Mouse (Mus musculus) megakaryocyte, embryonic 14.5 days (primary cell): ENCODE measurements around the gene Nbas. TPM values are rescaled to one million over a fixed set of nuclear protein-coding genes. Genes with fewer than 3 reads are reported as not detected.

Source experiments
- H3K27me3 ChIP-seq: replicated peaks from 2 replicates; pipeline ENCODE3; 2012; ENCODE audit warnings: inconsistent platforms
- H3K36me3 ChIP-seq: replicated peaks from 2 replicates; pipeline ENCODE3; 2012; ENCODE audit warnings: low read length, inconsistent platforms, mixed read lengths
- H3K4me1 ChIP-seq: 2 replicates; pipeline ENCODE4 v1.6.1; 2012; ENCODE audit warnings: inconsistent platforms
- H3K4me3 ChIP-seq: replicated peaks from 2 replicates; pipeline ENCODE3; 2012; ENCODE audit warnings: moderate library complexity, mild to moderate bottlenecking, inconsistent platforms
- H3K9me3 ChIP-seq: 2 replicates; pipeline ENCODE4 v1.6.1; 2012; ENCODE audit warnings: inconsistent platforms
- FLI1 ChIP-seq: IDR thresholded peaks from 2 replicates; pipeline ENCODE4 v1.6.1; 2012; ENCODE audit warnings: low read length, inconsistent platforms, mixed read lengths
- GATA1 ChIP-seq: IDR thresholded peaks from 3 replicates; pipeline ENCODE4 v1.6.1; 2012; ENCODE audit warnings: mixed read lengths, low read length, inconsistent platforms, borderline replicate concordance
- polyA plus RNA-seq: library from polyadenylated mRNA; stranded (reverse); fragments of >175 nt; gene quantifications from 2 replicates; pipeline ENCODE4 v1.2.3, GENCODE M21; 2012; ENCODE audit warnings: low replicate concordance; ENCODE audit not compliant: insufficient read depth

The Nbas gene
- polyA plus RNA-seq, 1 experiment = 7.9 TPM

DNA sequence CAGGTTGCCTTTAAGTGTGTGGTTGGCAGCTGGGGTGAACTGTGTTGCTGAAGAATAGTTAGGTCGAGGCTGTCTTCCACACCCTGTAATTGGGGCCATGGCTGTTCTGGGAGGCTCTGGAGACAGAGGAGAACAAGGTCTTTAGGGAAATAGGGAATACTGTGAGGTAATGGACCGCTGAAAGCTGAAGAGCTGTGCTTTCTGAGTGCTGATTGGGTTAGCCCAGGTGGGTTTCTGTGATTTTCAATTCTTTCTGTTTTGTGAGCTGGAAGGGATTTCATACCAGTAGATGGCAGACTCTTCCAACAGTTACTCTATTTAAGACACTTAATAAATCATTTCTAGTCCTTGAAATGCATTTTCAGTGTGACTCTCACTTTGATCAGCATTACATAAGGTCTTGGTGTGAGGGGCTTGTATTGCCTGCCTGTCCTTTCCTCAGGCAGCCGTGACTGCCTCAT is 24.5 kb downstream of the Nbas start:
- peaks cover 62% of the 10 kb centered on the region for H3K36me3 ChIP-seq
- no peak for TF ChIP-seq FLI1
- no peak for TF ChIP-seq GATA1
- H3K27me3 ChIP-seq = no peaks in the 10 kb centered on the region
- H3K9me3 ChIP-seq = no peaks in the 10 kb centered on the region
- peaks cover 17% of the 10 kb centered on the region for H3K4me1 ChIP-seq
- H3K4me3 ChIP-seq = no peak overlapping the region

DNA sequence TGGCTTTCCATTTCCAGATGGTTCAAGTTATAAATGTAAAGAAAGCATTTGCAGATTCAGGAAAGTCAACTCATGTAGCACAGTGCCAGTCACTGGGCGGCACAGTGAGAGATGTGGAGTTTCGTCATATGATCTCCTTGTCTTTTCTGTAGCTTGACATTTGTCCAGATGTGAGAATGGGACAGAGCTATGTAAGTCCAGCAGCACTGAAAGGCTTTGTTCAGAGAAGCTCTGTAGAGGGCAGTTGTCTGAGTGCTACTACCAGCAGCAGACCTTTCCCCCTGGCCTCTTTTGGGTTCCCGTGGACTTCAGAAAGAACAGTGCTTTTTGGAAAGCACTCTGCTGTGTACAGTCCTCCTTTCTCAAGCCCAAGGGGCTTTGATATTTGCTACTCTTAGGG is 34.1 kb downstream of the Nbas start:
- no peaks in the 10 kb centered on the region for H3K9me3 ChIP-seq
- peaks cover 57% of the 10 kb centered on the region for H3K36me3 ChIP-seq

DNA sequence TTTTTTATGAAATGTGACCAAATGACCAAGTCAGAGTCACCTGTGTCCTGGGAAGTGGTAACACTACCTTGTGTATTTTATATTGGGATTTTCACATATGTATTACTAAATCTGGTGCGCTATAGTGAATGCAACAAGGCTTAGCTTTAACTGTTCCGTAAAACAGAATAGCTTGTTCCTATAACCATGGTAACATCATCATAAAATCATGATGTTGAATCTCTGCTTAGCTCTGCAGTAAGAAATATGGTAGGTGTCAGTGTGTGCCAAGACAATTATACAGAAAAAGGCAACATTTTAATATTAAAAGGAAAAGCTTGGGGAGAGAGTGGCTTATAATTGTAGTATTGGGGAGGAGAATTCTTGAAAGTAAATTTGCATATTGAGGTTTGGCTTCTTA is 45.0 kb downstream of the Nbas start:
- Histone ChIP-seq H3K4me1 (peaks cover 17% of the 10 kb centered on the region), H3K9me3 (no peaks in the 10 kb centered on the region), H3K36me3 (peaks cover 50% of the 10 kb centered on the region), H3K27me3 (no peaks in the 10 kb centered on the region), H3K4me3 (no peak overlapping the region)
- TF ChIP-seq GATA1 (no peak), FLI1 (no peak)

More for the DNA sequence above, 34.1 kb downstream of the Nbas start:
- Histone ChIP-seq H3K4me3 (no peak overlapping the region), H3K4me1 (peaks cover 13% of the 10 kb centered on the region), H3K27me3 (no peaks in the 10 kb centered on the region)
- TF ChIP-seq GATA1 = no peak
- no peak for TF ChIP-seq FLI1

DNA sequence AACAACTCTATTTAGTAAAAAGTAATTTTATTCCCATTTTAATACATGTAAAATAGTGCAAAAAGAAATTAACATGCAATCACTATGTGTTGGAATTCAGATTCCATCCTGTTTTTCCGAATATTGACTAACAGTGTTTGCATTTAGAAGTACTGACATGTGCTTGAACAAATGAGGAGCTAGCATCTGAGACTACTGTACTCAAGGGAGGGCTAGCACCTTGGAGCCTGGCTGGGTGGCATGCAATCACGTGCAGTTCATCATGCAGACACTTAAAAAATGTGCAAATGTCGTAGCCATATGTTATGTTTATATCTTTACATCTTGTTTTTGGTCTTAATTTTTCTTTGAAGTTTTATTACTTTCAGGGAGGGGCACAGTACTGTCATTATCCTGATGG is 45.5 kb downstream of the Nbas start:
- Histone ChIP-seq H3K27me3 (no peaks in the 10 kb centered on the region), H3K4me3 (no peak overlapping the region), H3K36me3 (peaks cover 48% of the 10 kb centered on the region), H3K9me3 (no peaks in the 10 kb centered on the region), H3K4me1 (peaks cover 17% of the 10 kb centered on the region)
- TF ChIP-seq FLI1 = no peak
- no peak for TF ChIP-seq GATA1

DNA sequence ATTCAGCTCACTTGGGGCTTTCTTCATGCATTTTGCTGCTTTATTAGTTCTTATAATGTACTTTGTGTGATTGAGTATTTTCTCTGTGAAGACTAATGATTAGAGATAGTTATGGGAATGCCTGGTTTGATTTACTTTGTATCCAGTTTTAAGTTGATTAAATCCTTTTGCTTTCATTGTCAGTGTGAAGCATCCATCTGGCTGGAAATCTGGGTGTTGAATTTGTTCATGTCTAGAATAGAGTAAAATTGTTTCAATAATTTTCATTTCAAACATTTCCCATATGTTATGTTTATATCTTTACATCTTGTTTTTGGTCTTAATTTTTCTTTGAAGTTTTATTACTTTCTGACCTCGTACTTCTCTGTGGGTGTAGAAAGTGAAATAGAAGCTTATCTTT is 46.1 kb downstream of the Nbas start:
- H3K27me3 ChIP-seq = no peaks in the 10 kb centered on the region

DNA sequence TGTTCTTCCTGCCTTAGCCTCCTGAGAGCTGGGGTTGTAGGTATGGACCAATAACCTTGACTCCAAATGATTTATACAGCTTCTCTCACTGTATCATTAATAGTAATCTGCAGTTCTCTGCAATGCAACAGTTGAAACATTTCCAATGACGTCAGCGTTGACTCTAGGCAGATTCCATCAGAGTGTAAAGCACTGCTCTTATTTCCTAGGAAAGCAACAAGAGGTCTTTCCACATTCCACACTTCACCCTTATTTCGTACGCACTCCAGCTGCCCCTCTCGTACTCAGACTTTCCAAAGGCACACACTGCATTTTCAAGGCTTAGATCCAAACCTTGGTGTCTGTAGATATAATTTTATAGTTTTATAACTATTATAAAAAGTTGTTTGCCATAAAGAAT is 73.6 kb downstream of the Nbas start:
- Histone ChIP-seq H3K4me3 (no peak overlapping the region), H3K36me3 (peaks cover 37% of the 10 kb centered on the region), H3K4me1 (no peaks in the 10 kb centered on the region), H3K27me3 (no peaks in the 10 kb centered on the region), H3K9me3 (no peaks in the 10 kb centered on the region)
- TF ChIP-seq FLI1 (no peak), GATA1 (no peak)

More for the DNA sequence above, 46.1 kb downstream of the Nbas start:
- TF ChIP-seq GATA1 = no peak
- no peak for TF ChIP-seq FLI1
- H3K36me3 ChIP-seq = peaks cover 45% of the 10 kb centered on the region
- H3K4me1 ChIP-seq = peaks cover 17% of the 10 kb centered on the region
- no peak overlapping the region for H3K4me3 ChIP-seq
- H3K9me3 ChIP-seq = no peaks in the 10 kb centered on the region

DNA sequence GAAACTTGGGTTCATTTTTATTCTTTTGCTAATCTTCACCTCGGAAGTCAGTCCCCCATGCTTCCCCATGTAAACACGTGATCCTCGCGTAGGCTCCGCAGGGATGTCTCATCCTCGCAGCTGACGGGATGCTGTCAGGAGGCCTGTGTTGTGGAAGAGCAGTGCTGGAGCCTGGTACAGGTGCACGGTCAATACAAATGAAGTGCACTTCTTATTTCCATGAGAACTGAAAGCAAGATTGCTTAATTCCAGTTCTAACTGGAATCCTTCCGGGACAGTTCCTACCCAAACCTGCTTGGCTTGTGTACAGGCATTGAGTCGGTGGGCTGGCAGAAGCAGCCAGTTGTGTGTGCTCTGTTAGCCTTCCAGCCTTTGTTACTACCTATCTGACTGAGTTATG is 87.3 kb downstream of the Nbas start:
- Histone ChIP-seq H3K27me3 (peaks cover 29% of the 10 kb centered on the region), H3K9me3 (no peaks in the 10 kb centered on the region), H3K4me1 (peaks cover 37% of the 10 kb centered on the region), H3K4me3 (no peak overlapping the region), H3K36me3 (peaks cover 49% of the 10 kb centered on the region)
- TF ChIP-seq GATA1 = no peak
- TF ChIP-seq FLI1 = no peak

DNA sequence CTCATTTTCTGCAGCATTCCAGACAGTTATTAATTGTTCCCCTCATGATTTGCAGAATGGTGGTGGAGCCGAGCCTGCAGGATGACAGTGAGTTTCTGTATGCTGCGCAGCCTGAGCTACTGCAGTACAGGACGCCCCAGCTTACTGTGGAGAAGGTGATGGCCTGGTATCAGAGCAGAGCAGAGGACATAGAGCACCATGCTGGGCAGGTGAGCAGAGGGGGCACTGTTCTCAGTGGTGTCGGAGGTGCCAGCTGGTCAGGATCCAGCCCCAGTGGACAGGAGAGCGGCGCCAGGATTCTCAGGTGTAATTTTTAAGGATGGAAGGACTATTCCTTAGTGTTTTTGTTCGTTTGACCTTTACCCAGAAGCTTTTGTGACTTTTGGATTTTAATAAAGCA is 87.8 kb downstream of the Nbas start:
- Histone ChIP-seq H3K36me3 (peaks cover 47% of the 10 kb centered on the region), H3K9me3 (no peaks in the 10 kb centered on the region)

DNA sequence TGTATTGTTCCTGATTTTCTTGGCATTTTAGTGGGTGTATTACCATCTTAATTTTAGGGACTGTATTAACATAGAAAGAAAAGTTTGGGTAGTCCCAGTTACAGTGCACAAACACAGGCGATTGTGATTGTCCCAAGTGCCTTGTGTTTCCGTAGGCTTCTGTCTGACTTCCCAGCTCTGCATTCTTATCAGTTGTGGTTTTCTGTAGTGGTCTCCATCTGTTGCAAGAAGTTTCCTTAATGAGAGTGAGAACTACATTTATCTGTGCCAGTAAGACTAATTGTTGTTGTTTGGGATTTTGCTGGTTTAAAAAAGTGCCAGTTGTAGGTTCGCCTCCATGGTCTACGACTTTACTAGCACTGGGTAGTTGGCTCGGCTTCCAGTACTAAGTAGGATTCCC is 88.3 kb downstream of the Nbas start:
- Histone ChIP-seq H3K9me3 (no peaks in the 10 kb centered on the region), H3K4me3 (no peak overlapping the region), H3K36me3 (peaks cover 52% of the 10 kb centered on the region), H3K4me1 (peaks cover 37% of the 10 kb centered on the region), H3K27me3 (peaks cover 29% of the 10 kb centered on the region)
- TF ChIP-seq GATA1 (no peak), FLI1 (no peak)

More for the DNA sequence above, 87.8 kb downstream of the Nbas start:
- Histone ChIP-seq H3K4me3 (peak overlapping the region; percentile 10), H3K4me1 (peaks cover 37% of the 10 kb centered on the region), H3K27me3 (peaks cover 29% of the 10 kb centered on the region)
- no peak for TF ChIP-seq GATA1
- TF ChIP-seq FLI1 = no peak

DNA sequence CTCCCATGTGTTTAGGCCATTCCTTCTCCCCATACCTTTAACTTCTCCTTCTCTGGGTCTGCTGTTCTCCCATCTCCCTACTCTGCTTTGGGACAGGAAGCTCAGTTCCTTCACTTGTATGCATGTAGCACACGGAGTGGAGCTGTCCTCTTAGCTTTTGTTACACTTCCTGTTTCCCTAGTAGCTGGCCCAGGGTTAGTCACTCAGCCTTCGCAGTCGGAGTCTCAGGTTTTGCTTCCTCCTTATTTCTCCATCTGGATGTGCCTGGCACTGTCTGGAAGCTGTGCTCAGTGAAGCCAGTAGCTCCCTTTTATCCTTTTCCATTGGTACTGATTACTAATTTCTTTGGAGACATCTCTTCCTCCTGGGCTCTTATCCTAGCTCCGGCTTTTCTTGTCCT is 89.9 kb downstream of the Nbas start:
- peaks cover 55% of the 10 kb centered on the region for H3K36me3 ChIP-seq
- peaks cover 29% of the 10 kb centered on the region for H3K27me3 ChIP-seq
- TF ChIP-seq FLI1 (no peak), GATA1 (no peak)
- peaks cover 37% of the 10 kb centered on the region for H3K4me1 ChIP-seq
- no peaks in the 10 kb centered on the region for H3K9me3 ChIP-seq
- no peak overlapping the region for H3K4me3 ChIP-seq
